Mouse (Mus musculus): ENCODE data around the gene Rnf44. TPM values are rescaled to one million over a fixed set of nuclear protein-coding genes. Genes with fewer than 3 reads are reported as not detected.

Rnf44 gene
- total RNA-seq, 2 experiments from 2014 or later = 24.8 to 30.6 TPM

- DNase-seq = no peak
These were observed 7.3 kb downstream of the Rnf44 start for GRCm38 (mm10) chr13:54686139-54687053.

DNA sequence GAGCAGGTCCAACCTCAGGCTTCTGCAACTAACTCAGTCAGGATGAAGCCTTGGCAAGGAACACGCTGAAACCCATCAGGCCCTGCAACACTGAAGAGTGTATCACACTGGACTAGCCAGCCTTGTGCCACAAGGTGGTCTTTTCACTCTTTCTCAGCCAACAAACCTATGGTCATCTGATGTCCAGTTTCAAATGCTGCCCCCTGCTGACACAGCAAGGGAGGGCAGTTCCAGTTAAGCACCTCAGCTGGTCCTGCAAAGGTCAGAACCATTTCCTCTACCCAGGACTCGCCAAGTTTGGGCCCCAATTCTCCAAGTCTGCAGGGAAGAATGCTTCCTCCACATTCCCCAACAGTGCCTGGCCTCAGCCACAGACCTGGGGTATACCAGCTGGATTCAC lies 8.5 kb downstream of the Rnf44 start:
- no peak for DNase-seq

DNA sequence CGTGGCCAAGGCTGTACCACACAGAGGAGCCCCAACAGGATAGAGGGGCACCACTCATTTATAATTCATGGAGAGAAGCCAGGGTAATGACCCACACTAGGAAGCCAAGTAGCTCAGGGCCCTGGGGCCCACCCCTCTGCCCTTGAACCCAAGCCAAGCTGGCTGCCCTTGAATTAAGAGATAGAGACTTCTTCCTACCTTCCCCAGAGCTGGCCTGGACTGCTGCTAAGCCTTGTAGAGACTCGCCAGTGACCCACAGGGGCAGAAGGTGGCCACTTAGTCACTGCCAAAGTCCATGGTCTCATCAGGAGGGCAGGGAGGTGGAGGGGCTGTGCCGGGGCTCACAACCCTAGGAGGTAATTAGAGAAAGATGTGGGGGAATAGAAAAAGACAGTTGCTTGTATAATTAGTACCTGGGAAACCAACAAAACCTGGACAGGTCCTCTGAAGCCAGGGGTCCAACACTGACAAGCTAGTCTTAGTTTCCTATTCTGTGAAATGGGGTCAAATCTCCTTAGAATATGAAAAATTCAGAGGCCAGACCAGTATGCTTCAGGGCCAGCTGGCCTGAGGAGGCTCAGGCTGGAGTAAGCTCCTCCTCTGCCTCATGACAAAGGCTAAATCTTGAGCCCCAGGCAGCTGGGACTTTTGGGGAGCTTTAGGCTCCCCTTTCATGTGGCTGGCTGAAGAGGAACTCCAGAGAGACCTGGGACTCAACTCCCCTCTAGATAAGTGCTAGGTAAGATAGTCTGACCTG lies 9.4 kb downstream of the Rnf44 start:
- no peak for DNase-seq

DNA sequence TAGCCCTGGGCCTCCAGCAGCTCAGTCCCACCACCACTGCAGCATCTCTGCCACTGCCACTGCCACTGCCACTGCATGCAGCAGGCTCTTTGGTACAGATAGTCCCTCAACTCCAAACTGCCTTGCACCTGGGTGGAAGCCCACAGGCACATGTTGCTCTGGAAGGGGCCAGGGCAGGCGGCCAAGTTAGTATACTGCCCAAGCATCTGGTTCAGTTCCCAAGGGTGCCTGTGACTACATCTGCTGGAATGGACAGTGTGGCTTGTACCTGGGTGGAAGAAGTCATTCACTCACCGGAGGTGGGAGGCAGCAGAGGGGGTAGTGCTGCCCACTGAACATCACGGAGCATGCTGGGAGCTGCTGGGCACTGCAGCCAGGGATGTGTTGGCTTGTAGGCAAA lies 10.4 kb downstream of the Rnf44 start:
- DNase-seq = no peak

DNA sequence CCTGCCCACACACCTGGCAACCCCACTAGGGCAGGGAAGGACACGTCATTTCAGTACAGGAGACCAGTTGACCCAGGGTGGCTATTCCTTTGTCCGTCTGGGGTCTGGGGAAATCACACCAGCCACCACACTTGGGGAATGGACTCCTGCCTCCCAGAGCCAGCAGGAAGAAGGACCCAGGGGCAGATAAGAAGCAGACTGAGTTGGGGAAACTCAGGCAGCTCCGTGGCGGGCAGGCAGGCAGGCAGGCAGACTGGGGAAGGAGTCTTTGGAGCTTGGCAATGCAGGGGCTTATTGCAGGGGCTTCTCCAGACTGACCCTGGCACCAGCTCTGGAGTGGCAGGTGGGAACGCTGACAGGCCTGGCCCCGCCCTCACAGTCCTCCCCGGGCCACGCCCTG lies 12.4 kb downstream of the Rnf44 start:
- no peak for DNase-seq

GRCm38 (mm10) chr13:54680184-54680853 lies 13.4 kb downstream of the Rnf44 start:
- no peak for DNase-seq

- DNase-seq = no peak
These were observed 15.4 kb downstream of the Rnf44 start for GRCm38 (mm10) chr13:54678263-54678662.

DNA sequence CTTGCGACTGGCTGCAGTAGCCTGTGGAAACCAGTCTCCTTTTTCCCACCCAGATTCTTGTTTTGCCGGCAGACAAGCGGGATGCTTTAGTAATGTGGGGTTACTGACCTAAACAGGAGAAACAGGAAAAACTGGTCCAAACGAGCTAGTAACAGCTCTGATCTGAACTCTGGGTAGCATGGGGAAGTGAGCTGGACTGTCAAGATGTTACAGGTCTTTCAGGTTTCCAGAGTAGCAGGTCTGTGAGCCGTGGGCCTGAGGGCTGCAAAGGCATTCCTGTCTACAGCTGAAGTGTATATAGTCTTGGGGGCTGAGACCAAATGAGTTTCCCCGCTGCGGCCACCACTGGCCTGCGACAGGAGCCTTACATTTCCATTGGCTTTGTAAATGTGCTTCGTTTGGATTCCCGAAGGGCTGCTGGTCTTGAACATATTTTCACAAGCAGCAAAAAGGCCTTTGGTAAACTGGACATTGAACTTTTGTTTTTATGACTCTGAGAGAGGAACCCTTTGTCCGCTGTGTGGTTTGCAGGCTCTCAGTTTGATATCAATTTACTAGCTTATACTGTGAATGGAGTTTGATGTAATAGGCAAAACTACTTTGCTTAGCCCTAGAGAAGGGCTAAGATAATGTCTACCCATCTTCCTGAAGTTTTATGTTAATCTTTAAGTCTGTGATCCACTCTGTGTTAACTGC lies 17.7 kb downstream of the Rnf44 start:
- DNase-seq = no peak

GRCm38 (mm10) chr13:54670491-54670890 lies 23.2 kb downstream of the Rnf44 start:
- DNase-seq = no peak

DNA sequence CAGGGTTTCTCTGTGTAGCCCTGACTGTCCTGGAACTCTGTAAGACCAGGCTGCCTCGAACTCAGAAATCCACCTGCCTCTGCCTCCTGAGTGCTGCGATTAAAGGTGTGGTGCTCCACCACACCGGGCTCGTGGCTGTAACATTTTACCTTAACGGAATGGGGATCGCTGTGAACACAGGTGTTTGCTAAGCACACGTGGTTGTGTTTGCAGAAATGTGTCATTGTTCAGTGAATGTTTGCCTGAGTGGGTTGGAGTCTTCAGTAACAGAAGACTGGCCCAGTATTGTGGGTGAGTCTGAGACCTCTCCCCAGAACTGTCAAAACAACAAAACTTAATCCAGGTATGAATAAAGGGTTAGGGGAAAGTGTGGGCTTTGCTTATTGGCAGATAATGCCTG lies 28.6 kb downstream of the Rnf44 start:
- DNase-seq = no peak

- DNase-seq = no peak
These were observed 29.2 kb downstream of the Rnf44 start for GRCm38 (mm10) chr13:54664509-54664908.

DNA sequence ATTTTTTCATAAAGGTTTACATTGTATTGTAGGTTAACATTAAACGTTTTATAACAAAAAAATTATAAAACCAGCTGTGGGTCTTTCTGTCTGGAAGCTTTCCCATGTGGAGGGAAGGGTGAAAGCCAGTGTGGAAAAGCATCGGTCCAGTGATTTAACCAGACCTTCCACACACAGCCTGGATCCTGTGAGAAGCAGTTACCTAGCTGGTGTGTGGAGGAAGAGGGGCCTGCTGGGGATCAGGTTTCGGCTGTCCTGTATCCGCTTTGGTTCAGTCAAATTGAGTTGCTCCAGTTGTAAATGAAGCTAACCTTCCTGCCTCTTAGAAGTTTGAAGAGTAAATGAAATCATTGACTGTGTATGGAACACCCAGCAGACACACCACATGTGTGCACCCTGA lies 29.7 kb downstream of the Rnf44 start:
- DNase-seq = no peak

DNA sequence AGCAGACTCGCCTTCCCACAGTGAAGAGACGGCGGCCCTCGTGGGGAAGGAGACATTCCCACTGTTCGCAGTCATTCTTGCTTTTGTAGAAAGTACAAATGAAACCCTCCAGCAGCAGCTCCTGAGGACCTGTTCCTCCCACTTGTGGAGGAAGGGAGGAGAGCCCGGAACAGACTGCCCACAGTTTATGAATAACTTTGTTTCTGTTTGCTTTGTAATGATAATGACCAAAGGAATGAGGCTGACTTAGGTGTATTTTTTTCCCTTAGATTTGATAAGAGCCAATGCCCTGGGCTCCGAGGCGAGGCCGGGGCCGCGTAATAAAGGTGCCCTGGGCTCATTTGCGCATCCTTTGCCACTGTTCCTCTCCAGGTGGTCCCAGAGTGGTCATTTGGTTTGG lies 32.3 kb downstream of the Rnf44 start:
- no peak for DNase-seq

DNA sequence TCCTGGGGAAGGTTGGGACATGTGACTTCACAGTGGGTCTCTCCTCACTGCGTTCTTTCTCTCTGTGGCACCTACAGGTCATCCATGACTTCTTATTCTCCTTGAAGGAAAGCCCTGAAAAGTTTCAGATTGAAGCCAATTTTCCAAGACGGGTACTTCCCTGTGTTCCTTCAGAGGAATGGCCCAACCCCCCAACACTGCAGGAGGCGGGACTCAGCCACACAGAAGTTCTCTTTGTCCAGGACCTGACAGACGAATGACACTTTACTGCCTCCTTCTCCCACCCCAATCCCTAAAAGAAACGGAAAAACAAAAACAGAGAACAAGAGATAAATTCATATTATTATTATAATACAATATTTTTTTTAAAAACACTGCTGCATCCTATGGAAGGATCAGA lies 32.8 kb downstream of the Rnf44 start:
- no peak for DNase-seq

DNA sequence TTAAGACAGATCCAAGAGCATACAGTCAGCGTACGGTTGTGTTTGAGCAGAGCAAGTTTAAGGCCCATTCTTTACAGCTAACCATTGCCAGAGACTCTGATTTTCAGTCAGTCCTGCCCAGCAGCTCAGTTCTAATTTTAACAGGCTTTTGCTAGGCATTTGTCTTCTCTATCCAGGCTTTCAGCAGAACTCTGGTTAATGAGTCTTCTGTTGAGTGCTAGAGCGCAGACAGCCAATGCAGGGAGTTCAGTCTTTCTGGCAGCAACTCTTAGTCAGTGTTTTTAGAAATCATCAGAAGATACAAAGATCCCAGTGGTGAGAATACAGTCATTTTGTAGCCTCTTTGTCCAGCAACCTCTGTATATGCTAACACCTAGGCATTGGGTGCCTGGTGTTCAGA lies 43.2 kb downstream of the Rnf44 start:
- DNase-seq = no peak

GRCm38 (mm10) chr13:54635011-54635410 lies 58.7 kb downstream of the Rnf44 start:
- no peak for DNase-seq

DNA sequence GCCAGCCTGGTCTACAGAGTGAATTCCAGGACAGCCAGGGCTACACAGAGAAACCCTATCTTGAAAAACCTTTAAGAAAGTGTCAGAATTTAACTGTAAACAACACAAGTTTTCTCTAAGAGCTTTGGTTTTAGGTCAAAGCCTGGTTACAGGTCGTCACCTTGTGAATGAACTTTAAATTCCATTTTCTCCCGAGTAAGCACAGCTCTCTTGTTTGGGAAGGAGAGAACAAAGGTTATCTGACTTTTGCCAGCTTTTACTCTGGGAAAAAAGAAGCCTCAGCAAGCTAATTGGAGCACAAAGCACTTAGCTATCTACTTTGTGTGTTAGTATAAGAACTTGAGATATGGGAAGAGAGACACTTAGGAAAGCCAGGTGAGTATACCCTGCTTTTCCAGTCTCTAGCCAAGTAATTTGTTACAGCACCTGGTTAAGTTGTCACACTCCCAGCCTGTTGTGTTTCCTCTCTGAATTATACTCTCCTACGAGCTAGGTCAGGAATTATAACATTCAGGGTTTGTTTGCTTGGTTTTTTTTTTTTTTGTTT lies 60.9 kb downstream of the Rnf44 start:
- no peak for DNase-seq

Other genes with a start within 250 kb of the Rnf44 start
- gene Thoc3, start 225.1 kb downstream of the Rnf44 start, total RNA-seq (2021) = 10 to 100 TPM; 11.3 to 13.8 TPM
- gene Simc1, start 190.1 kb downstream of the Rnf44 start, total RNA-seq (2021) = 1 to 10 TPM; 1.7 TPM
- 100 to 1,000 TPM; 145 to 160 TPM for gene 4833439L19Rik, start 128.5 kb downstream of the Rnf44 start, total RNA-seq (2021)
- gene Arl10, start 118.9 kb downstream of the Rnf44 start, total RNA-seq (2021) = 1 to 10 TPM; 2.3 to 3.2 TPM
- 10 to 100 TPM; 16.5 to 17.4 TPM for gene Nop16, start 103.8 kb downstream of the Rnf44 start, total RNA-seq (2021)
- gene Higd2a, start 103.7 kb downstream of the Rnf44 start, total RNA-seq (2021) = 100 to 1,000 TPM; 144 to 150 TPM
- gene Cltb, start 82.6 kb downstream of the Rnf44 start, total RNA-seq (2021) = 100 to 1,000 TPM; 117 to 135 TPM
- gene Faf2, start 72.1 kb downstream of the Rnf44 start, total RNA-seq (2021) = 10 to 100 TPM; 14.1 to 15.4 TPM
- gene Cdhr2, start 7.6 kb upstream of the Rnf44 start, total RNA-seq (2021) = not detected
- not detected for gene Gprin1, start 56.0 kb upstream of the Rnf44 start, total RNA-seq (2021)
- not detected for gene Sncb, start 72.7 kb upstream of the Rnf44 start, total RNA-seq (2021)
- gene Eif4e1b, start 90.1 kb upstream of the Rnf44 start, total RNA-seq (2021) = not detected
- 10 to 100 TPM; 14.2 to 18.0 TPM for gene Tspan17, start 95.5 kb upstream of the Rnf44 start, total RNA-seq (2021)